Mouse (Mus musculus): Measurements from ENCODE around the gene Stk11. TPM values are rescaled to one million over a fixed set of nuclear protein-coding genes. Genes with fewer than 3 reads are reported as not detected.

Gene Stk11
- total RNA-seq, 2 experiments from 2014 or later = 137 to 165 TPM

DNA sequence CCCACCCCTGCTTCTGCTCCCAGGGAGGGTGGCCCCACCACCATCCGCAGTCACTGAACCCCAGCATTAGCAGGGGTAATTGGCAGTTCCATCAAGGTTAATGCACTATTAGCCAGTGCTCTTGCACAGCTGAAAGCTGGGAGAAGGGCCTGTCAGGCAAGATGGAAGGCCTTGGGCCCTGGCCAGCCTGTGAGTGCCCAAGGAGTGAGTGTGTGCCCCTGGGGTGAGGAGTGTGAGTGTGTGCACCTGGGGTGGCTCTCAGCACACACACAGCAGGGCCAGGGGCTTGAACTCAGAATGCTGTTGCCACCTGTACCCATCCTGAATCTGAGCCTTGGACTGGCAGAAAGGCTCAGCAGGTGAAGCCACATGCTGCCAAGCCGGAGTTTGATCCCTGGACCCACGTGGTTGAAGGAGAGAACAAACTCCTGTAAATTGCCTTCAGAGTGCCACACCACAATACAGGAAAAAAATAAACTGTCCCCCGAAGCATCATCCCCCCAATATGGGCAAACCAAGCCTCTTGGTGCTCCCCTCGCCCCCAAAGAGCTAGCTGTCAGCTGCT, 60.7 kb downstream of the Stk11 start:
- DNase-seq = no peak
- intact Hi-C loops (cut with DNase I) = loop anchor here (5.0 to 10.0 kb wide), 2 partner anchors 171 to 198 kb away; partner anchors contain the start of gene Adamtsl5

GRCm38 (mm10) chr10:80177441-80178279, 62.1 kb downstream of the Stk11 start:
- no peak for DNase-seq
- intact Hi-C loops (cut with DNase I) = loop anchor here (5.0 to 10.0 kb wide), 2 partner anchors 170 to 197 kb away; partner anchors contain the start of gene Adamtsl5

GRCm38 (mm10) chr10:80179068-80180051, 63.8 kb downstream of the Stk11 start, which contains the start of gene Efna2:
TSS of gene Efna2 (plus strand) at chr10:80179482.
- intact Hi-C loops (cut with DNase I) = loop anchor here (5.0 to 10.0 kb wide), 2 partner anchors 168 to 195 kb away; partner anchors contain the start of gene Adamtsl5
- peak; percentile 54 to 64 for DNase-seq

Other genes starting within 250 kb of the Stk11 start
- not detected for gene Prtn3, start 241.3 kb upstream of the Stk11 start, total RNA-seq (2021)
- not detected for gene Plppr3, start 241.2 kb upstream of the Stk11 start, total RNA-seq (2021)
- not detected for gene Elane, start 229.6 kb upstream of the Stk11 start, total RNA-seq (2021)
- 10 to 100 TPM; 11.6 to 63.9 TPM for gene Cfd, start 224.9 kb upstream of the Stk11 start, total RNA-seq (2021)
- 10 to 100 TPM; 53.0 to 53.2 TPM for gene Med16, start 206.9 kb upstream of the Stk11 start, total RNA-seq (2021)
- not detected for gene Gm26602, start 204.9 kb upstream of the Stk11 start, total RNA-seq (2021)
- gene Kiss1r, start 198.8 kb upstream of the Stk11 start, total RNA-seq (2021) = under 1 TPM; 0.17 to 0.38 TPM
- 10 to 100 TPM; 81.0 to 88.1 TPM for gene R3hdm4, start 194.6 kb upstream of the Stk11 start, total RNA-seq (2021)
- 1 to 10 TPM; 1.9 to 2.6 TPM for gene Arid3a, start 188.8 kb upstream of the Stk11 start, total RNA-seq (2021)
- 10 to 100 TPM; 25.6 to 28.8 TPM for gene Wdr18, start 155.7 kb upstream of the Stk11 start, total RNA-seq (2021)
- gene Grin3b, start 145.1 kb upstream of the Stk11 start, total RNA-seq (2021) = under 1 TPM; 0.27 to 0.28 TPM
- 100 to 1,000 TPM; 107 to 120 TPM for gene Tmem259, start 131.5 kb upstream of the Stk11 start, total RNA-seq (2021)
- 10 to 100 TPM; 29.9 to 30.6 TPM for gene Cnn2, start 127.2 kb upstream of the Stk11 start, total RNA-seq (2021)
- 1 to 10 TPM; 7.7 to 7.9 TPM for gene Abca7, start 119.3 kb upstream of the Stk11 start, total RNA-seq (2021)
- gene Arhgap45, start 99.2 kb upstream of the Stk11 start, total RNA-seq (2021) = 1 to 10 TPM; 4.1 to 5.9 TPM
- 10 to 100 TPM; 88.5 to 96.4 TPM for gene Polr2e, start 76.0 kb upstream of the Stk11 start, total RNA-seq (2021)
- gene Gpx4, start 68.6 kb upstream of the Stk11 start, total RNA-seq (2021) = 100 to 1,000 TPM; 863 to 871 TPM
- gene Sbno2, start 10.2 kb upstream of the Stk11 start, total RNA-seq (2021) = 10 to 100 TPM; 11.2 to 12.2 TPM
- gene Atp5d, start 22.8 kb downstream of the Stk11 start, total RNA-seq (2021) = 1,000 to 10,000 TPM; 1,105 to 1,168 TPM
- 1 to 10 TPM; 2.0 to 4.7 TPM for gene Cbarp, start 25.0 kb downstream of the Stk11 start, total RNA-seq (2021)
- gene Midn, start 32.5 kb downstream of the Stk11 start, total RNA-seq (2021) = 100 to 1,000 TPM in 1 of 2 experiments, 10 to 100 TPM in 1; 99.9 to 117 TPM
- 10 to 100 TPM; 48.2 to 67.0 TPM for gene Cirbp, start 50.2 kb downstream of the Stk11 start, total RNA-seq (2021)
- 1 to 10 TPM; 4.4 to 4.6 TPM for gene 1600002K03Rik, start 57.1 kb downstream of the Stk11 start, total RNA-seq (2021)
- 1 to 10 TPM in 1 of 2 experiments, under 1 TPM in 1; 0.75 to 1.1 TPM for gene Efna2, start 63.7 kb downstream of the Stk11 start, total RNA-seq (2021)
- gene Mum1, start 110.6 kb downstream of the Stk11 start, total RNA-seq (2021) = 10 to 100 TPM; 13.1 to 15.3 TPM
- 100 to 1,000 TPM; 962 to 997 TPM for gene Ndufs7, start 133.3 kb downstream of the Stk11 start, total RNA-seq (2021)
- gene Gamt, start 145.2 kb downstream of the Stk11 start, total RNA-seq (2021) = 10 to 100 TPM in 1 of 2 experiments, 1 to 10 TPM in 1; 8.9 to 12.0 TPM
- 10 to 100 TPM; 57.7 to 58.5 TPM for gene Dazap1, start 145.7 kb downstream of the Stk11 start, total RNA-seq (2021)
- gene Rps15, start 176.7 kb downstream of the Stk11 start, total RNA-seq (2021) = 100 to 1,000 TPM; 748 to 777 TPM
- 1 to 10 TPM; 2.1 to 3.7 TPM for gene Apc2, start 180.2 kb downstream of the Stk11 start, total RNA-seq (2021)
- 10 to 100 TPM; 13.8 to 15.1 TPM for gene 2310011J03Rik, start 204.7 kb downstream of the Stk11 start, total RNA-seq (2021)
- 1 to 10 TPM; 2.2 to 2.9 TPM for gene Pcsk4, start 213.7 kb downstream of the Stk11 start, total RNA-seq (2021)
- gene Reep6, start 214.2 kb downstream of the Stk11 start, total RNA-seq (2021) = 1 to 10 TPM; 2.7 TPM
- 10 to 100 TPM; 75.9 to 83.8 TPM for gene Adamtsl5, start 232.6 kb downstream of the Stk11 start, total RNA-seq (2021)
- gene Plk5, start 240.7 kb downstream of the Stk11 start, total RNA-seq (2021) = under 1 TPM; 0.49 to 0.64 TPM